Mouse (Mus musculus) thymus, postnatal 25 days (tissue): ENCODE results near the gene Shisal1.

Experiments used
- DNase-seq: peaks from one replicate; pipeline ENCODE4 v3.0.0; 2022

Shisal1 gene

GRCm38 (mm10) chr15:84423781-84424180 is 23.1 kb downstream of the Shisal1 start:
- DNase-seq = no peak

DNA sequence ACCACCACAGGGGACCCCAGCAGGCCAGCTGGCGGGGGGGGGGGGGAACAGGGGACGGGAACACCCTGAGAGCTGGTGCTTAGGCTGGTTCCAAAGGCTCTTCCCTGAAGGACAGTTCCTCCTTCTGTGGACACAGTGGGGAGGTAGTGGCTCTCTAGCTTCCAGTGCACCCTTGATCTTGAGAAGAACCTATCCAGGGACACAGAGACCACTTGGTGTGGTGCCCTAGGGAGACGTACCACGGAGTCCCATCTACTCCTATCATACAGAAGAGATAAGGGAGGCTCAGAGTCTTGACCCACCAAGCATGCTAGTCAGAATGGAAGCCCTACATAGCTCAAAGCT is 28.7 kb downstream of the Shisal1 start:
- DNase-seq = no peak

GRCm38 (mm10) chr15:84417592-84418265 is 29.2 kb downstream of the Shisal1 start:
- DNase-seq = no peak

DNA sequence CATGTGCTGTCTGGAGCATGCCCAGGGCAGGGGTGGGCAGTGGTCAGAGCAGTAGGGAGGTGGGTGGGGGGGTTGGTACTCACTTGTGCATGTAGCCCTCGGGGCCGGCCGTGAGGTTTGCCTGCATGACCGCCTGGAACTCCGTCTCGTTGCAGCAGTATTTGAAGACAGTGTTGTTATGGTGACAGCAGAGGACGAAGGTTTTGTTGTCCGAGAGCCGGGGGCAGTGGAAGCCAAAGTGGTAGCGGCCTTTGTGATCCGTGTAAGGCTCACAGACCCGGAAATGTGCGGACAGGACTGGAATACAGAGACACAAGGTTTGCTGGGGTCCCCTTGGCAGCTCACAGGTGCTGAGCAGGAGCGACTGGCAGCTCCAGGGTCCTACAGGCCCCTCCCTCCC is 29.9 kb downstream of the Shisal1 start:
- DNase-seq = no peak

DNA sequence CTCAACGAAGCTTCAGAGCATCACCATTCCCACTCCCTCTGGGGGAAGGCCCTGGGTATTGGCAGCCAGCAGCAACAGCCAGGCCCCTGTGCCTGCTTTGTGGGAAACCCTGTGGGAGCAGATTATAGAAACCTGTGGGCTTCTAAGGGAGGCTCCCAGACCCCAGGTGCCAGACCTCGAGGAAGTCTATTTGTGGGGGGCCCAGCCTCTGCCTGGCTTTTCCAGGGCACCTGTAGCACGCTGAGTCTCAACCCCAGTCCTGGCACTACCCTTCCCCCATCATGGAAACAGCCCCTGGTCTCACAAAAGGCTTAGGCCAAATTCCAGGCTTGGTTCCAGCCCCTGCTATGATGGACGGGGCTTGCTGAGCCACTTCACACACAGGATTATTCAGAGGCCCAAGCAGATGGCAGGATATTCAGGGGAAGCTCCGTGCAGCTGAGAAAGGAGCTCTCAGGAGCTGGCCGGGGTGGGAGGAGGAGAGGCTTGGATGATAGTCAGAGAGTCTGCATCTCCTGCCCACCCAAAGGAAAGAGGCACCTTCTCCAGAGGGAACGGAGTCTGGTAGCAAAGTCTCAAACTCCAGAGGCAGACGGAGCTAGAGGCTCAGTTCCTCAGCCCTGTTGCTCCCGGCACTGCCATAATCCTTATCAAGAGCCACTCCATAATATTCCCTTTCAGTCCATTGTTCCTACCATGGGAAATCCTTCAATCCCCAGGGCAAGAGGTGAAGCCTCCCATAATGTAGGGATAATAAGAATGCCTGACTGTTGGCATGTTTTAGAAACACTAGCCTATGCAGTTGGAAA is 32.7 kb downstream of the Shisal1 start:
- no peak for DNase-seq

- DNase-seq = no peak
Observed at GRCm38 (mm10) chr15:84412409-84412808, 34.5 kb downstream of the Shisal1 start.

DNA sequence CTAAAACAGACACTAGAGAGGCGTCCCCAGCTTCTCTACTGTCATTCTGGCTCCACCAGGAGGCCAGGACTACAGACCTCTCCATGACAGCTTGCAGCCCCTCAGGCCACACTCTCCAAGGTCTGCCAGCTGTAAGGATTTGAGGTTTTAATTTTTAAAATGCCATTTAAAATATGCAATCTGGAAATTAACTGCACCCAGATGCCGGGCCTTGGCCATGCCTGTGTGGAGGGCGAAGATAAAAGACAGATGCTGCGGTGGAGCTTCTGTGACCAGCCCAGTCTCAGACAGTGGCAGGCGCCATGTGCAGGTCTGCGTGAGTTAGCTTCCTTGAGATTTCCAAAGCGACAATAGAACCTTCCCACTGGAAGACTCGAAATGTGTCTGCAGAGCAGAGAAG is 36.8 kb downstream of the Shisal1 start:
- DNase-seq = no peak

DNA sequence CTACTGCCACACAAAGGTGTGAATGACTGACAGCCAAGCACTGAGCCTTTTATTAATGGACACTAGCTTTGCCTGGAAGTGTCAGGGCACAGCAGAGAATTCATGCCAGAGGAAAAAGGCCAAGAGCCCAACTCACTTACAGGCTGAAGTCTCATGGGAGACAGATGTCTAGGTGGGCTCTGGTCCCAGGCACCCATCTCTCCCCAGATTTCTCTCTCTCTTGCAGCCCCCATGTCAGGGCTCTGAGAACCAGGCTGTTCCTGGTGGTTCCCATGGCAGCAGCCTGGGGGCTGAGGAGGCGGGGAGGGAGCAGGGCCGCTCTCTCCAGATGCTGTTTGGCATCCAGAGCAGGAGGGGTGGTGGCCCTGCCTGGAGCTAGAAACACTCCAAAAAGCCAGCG is 38.3 kb downstream of the Shisal1 start:
- DNase-seq = no peak

DNA sequence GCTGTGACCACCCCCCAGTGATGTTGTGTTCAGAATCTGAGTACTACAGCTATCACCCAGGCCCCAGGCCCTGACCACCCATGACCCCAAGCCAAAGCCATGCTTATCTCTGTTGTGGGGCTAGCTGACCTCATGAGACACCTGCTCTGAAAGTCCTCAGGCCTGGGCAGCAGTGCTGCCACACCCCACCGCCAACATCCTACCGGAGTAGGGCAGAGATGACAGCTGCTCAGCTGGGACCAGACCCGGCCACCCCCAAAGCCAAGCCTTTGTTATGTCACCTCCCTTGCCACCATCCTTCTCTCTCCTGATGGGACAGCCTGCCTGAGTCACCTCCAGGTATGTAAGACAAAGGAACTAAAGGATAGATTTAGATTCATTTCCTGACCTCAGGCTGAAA is 41.1 kb downstream of the Shisal1 start:
- no peak for DNase-seq

DNA sequence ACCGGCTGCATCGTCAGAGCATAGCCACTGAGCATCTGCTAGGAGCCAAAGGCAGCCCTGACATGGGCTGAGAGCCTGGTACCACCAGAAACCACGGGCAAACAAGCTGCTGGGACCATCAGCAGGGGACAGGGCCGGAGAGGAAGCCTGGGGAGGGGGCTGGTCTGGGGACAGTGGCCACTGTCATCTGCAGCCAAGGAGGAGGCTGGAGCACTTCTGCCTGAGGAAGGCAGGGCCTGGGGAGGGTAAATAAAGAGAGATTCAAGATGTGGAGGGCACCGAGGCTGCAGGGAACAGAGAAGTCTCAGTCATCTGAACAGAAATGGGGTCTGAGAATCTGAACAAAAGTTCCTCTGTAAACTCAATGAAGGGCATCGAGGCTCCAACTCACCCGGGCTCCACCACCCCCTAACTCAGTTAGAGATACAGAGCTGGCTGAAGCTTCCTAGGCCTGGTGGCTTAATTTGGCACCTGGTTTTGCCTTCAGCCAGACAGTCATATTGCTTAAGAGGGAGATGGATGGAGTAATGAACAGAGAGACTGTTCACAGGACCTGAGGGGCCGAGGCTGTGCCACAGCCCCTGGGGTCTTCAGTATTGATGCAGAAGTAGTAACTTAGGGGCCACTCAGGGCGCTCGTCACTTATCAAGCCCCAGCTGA is 43.3 kb downstream of the Shisal1 start:
- DNase-seq = no peak

- no peak for DNase-seq
Observed at GRCm38 (mm10) chr15:84398617-84399016, 48.3 kb downstream of the Shisal1 start.

GRCm38 (mm10) chr15:84397663-84398169 is 49.2 kb downstream of the Shisal1 start:
- DNase-seq = no peak

- no peak for DNase-seq
Observed at GRCm38 (mm10) chr15:84395341-84396067, 51.4 kb downstream of the Shisal1 start.

DNA sequence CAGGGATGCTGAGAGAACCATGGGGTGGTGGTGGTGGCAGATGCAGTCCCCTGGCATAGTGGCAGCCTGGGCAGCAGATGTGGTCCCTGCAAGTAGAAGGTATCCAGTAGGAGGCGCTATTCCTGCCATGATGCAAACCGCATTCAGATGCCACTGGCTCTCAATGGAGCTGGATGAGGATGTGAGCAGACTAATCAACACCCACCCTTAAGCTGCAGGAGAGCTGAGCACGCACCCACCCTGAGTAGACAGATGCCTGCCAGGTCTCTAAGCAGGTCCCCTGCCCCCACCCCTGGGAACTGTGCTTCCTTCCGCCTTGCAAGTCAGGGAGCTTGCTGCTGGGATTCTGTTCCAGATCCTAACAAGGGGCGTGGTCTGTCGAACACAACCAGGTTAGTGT is 53.6 kb downstream of the Shisal1 start:
- no peak for DNase-seq

DNA sequence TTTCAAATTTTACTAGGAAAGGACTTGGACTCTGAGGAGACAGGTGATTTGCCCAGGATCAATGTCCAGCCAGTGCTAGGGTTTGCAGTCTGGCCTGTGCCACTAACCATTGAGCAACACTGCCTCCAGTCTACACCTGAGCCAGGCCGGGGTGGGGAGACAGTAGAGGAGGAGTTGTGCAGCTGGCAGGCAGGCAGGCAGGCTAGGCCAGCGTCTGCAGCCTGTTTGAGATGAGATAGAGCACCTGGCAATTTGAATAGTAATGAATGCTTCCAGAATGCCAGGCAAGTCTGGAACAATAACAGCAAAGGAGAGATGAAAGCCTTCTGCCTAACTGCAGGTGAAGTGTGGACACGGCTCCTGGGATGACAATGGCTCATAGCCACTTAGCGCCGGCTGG is 54.1 kb downstream of the Shisal1 start:
- DNase-seq = no peak

- DNase-seq = no peak
Observed at GRCm38 (mm10) chr15:84392131-84392530, 54.8 kb downstream of the Shisal1 start.

DNA sequence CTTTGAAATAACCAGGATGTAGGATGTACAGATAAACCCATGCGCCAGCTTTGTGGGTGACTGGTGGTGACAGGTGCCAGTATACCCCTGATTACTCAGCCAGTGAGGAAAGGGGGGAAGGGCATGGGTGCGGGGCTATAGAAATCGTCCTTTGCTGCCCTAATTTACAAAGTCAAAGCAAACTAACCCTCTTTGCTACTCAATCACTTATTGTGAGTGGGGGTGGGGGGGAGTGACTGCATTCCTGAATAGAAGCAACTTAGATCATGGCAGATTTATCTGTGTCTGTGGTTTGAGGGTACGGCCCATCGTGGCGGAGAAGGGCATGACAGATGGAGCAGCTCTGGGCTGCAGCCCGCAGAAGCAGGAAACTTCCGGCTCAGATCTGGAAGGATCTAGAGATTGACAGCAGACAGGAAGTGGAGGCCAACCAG is 58.2 kb downstream of the Shisal1 start:
- peak; percentile 63 for DNase-seq

DNA sequence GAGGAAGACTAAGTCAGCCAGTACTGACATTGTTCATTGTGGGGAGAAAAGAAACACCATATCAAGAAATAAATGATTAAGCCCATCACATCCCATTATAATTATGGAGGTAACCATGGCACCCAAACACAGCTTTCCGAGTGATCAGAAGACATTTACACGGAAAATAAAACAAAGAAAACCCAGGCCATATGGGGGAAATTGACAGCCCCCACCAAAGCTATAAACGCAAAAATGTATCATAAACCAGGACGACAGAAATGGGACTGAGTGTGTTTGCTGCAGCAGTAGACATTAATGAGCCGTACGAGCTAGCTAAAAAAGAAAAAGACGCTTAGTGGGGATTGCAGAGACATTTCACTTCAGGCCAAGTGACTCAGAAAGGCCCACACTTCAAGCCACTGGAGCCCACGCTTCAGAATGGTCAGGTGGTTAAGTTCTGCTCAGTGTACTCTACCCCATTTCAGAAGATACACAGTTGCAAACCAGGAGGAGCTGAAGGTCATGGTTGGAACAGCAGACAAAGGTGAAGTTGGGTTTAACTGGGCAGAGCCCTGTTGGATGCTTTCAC is 60.8 kb downstream of the Shisal1 start:
- DNase-seq = no peak

GRCm38 (mm10) chr15:84384066-84384465 is 62.8 kb downstream of the Shisal1 start:
- DNase-seq = peak; percentile 78

DNA sequence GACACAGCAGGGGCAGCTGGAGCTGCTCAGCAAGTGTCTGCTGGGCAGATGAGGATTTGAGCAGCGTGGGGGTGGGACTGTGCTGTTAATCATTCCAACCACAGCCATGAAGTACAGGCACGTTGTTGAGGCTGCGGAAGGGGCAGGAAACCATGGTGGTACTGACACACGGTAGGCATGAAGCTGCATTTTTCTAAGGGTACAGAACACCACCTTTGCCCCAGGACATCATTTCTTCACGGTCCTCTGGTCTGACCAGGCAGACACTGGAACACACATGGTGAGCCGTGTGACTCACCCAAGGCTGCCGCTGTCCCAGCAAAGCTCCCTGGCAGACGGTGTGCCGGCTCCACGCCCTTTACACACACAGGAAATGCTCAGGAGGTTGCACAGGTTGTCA is 66.7 kb downstream of the Shisal1 start:
- DNase-seq = no peak

GRCm38 (mm10) chr15:84378734-84379133 is 68.2 kb downstream of the Shisal1 start:
- DNase-seq = no peak

DNA sequence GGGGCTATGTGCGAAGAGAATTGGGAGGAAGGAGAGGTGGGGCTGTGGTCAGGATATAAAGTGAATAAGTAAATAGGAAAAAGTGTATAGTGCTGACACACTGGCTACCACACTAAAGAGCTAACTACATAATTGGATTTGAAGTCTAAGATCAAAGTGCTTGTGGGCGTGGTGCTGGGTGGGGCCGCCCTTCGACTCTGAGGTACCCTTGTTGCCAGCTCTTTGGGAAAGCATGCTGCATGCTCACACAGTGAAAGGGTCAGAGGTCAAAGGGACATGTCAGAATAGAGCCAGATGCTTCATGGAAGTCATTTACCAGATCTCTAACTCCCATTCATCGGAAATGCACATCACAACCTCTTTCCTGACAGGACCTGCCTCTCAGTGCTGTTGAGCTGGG is 74.1 kb downstream of the Shisal1 start:
- DNase-seq = no peak

GRCm38 (mm10) chr15:84367402-84367801 is 79.5 kb downstream of the Shisal1 start:
- DNase-seq = no peak
